Mouse (Mus musculus): ENCODE results near the gene Arnt2. TPM values are rescaled to one million over a fixed set of nuclear protein-coding genes. Genes with fewer than 3 reads are reported as not detected.
A peak's percentile ranks its signal among the peaks of the same experiment; 100 is the strongest.

Gene Arnt2
- polyA plus RNA-seq, 1 experiment from 2014 or later, result 48.8 TPM

GRCm38 (mm10) chr7:84273930-84274329 is 136.0 kb downstream of the Arnt2 start:
- 87% methylated on average over 6 of the region's 6 CpGs for WGBS
- Histone ChIP-seq H3K4me1 (replicated peaks) (no peaks in the 10 kb centered on the region; the same call in 1 of the 2 replicates), H3K4me3 (no peak overlapping the region), H3K9ac (no peak overlapping the region), H3K4me2 (no peak overlapping the region), H3K27me3 (no peaks in the 10 kb centered on the region), H3K27ac (replicated peaks) (no peak overlapping the region), H3K9me3 (no peaks in the 10 kb centered on the region), H3K36me3 (peaks cover 83% of the 10 kb centered on the region)
- ATAC-seq (ENCODE audit: low read depth), result no peak

GRCm38 (mm10) chr7:84272206-84272818 is 137.7 kb downstream of the Arnt2 start:
- Histone ChIP-seq H3K4me3 (no peak overlapping the region), H3K9ac (no peak overlapping the region), H3K36me3 (peaks cover 83% of the 10 kb centered on the region), H3K9me3 (no peaks in the 10 kb centered on the region), H3K4me1 (replicated peaks) (no peaks in the 10 kb centered on the region; the same call in 1 of the 2 replicates), H3K4me2 (no peak overlapping the region), H3K27me3 (no peaks in the 10 kb centered on the region), H3K27ac (replicated peaks) (no peak overlapping the region)
- peak; percentile 74 for ATAC-seq (ENCODE audit: low read depth)
- WGBS, result 32% methylated on average over 7 of the region's 7 CpGs

DNA sequence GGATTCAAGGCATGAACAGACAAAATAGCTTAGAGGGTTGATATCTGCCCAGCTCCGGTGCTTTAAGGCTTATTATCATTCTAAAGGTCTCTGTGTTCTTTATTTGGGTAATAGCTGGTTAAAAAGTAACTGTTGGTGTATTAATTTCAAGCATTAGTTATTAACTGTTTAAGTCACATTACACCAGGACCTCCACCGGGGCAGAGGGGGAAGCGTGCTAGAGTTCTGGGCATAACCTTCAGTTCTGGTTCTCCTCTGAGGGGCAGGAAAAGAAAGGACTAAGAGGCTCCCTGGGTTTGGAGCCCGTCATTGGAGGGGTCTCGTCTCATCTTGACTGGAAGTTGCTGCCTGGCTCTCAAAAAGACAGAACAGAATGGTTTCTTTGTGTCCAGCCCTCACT is 138.5 kb downstream of the Arnt2 start:
- no peaks in the 10 kb centered on the region for H3K27me3 ChIP-seq
- ATAC-seq (ENCODE audit: low read depth), result no peak
- H3K9me3 ChIP-seq, result no peaks in the 10 kb centered on the region
- no peak overlapping the region for H3K27ac ChIP-seq (replicated peaks)
- no peak overlapping the region for H3K4me2 ChIP-seq
- WGBS, result 94% methylated on average over 5 of the region's 5 CpGs
- H3K9ac ChIP-seq, result no peak overlapping the region
- H3K36me3 ChIP-seq, result peaks cover 83% of the 10 kb centered on the region
- no peaks in the 10 kb centered on the region; the same call in 1 of the 2 replicates for H3K4me1 ChIP-seq (replicated peaks)
- H3K4me3 ChIP-seq, result no peak overlapping the region

DNA sequence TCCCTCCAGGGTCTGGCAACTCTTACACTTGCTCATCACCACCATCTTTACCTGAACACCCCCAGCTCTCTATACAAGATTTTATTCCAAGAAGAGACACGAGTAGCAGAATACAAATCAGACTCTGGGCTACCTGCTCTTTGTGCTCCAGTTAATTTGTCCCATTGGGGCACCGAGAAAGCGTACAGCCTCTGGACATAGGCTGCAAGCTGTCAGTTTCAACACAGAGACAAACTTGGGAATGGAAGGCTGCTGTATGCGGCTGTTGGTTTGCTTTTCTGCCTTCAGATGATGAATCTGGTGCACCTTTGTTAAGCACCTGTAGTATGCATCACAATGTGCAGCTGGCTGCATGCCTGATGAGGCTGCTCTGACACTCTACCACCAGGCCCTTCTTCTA is 146.5 kb downstream of the Arnt2 start:
- H3K4me3 ChIP-seq, result no peak overlapping the region
- no peak overlapping the region for H3K27ac ChIP-seq (replicated peaks)
- ATAC-seq (ENCODE audit: low read depth), result no peak
- no peak overlapping the region for H3K4me2 ChIP-seq
- H3K27me3 ChIP-seq, result no peaks in the 10 kb centered on the region
- no peak overlapping the region for H3K9ac ChIP-seq
- 0 out of 2 replicates have a peak, but pooled peaks cover 6% of the 10 kb centered on the region for H3K4me1 ChIP-seq (replicated peaks)
- WGBS, result 88% methylated on average over 4 of the region's 4 CpGs
- H3K36me3 ChIP-seq, result peaks cover 90% of the 10 kb centered on the region
- no peaks in the 10 kb centered on the region for H3K9me3 ChIP-seq

DNA sequence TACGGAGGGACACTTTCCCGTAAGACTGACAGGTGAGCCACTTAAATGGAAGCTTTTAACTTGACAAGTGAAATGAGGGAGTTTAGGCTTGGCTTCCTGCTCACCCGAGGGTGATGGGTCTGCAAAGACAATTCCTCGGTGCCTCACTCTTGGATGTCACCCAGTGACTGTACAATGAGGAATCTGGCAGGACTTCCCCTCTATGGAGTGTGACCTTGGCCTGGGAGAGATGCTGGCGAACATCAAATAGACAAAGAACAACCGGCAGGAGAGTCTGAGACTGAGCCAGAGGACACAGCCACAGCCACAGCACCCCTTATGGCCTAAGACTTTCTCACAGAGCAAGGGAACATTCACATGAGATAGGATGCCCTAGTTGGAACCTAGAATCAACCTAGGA is 148.6 kb downstream of the Arnt2 start:
- WGBS, result 80% methylated on average over 6 of the region's 6 CpGs
- Histone ChIP-seq H3K9me3 (no peaks in the 10 kb centered on the region), H3K27me3 (no peaks in the 10 kb centered on the region), H3K4me1 (replicated peaks) (0 out of 2 replicates have a peak, but pooled peaks cover 6% of the 10 kb centered on the region), H3K4me3 (no peak overlapping the region), H3K4me2 (no peak overlapping the region), H3K27ac (replicated peaks) (no peak overlapping the region), H3K36me3 (peaks cover 84% of the 10 kb centered on the region), H3K9ac (no peak overlapping the region)
- ATAC-seq (ENCODE audit: low read depth), result no peak

DNA sequence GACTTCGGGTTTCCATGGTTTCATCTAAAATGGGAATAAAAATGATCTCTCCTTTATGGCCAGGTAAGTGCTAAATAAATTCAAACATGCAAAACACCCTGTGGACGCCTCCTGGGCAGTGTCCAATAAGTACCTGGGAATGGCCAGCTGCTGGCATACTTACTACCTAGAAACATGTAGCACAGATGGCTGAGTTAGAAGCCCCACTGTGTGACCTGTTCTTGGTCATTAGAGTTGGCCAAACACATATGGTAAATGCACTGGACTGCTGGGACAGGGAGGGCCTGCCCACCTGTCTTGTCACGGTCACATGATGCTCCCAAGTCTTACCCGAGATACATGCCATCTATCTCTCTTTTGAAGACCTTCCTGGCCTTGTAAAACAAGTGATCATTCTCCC is 149.6 kb downstream of the Arnt2 start:
- ATAC-seq (ENCODE audit: low read depth), result no peak
- Histone ChIP-seq H3K4me1 (replicated peaks) (0 out of 2 replicates have a peak, but pooled peaks cover 6% of the 10 kb centered on the region), H3K9ac (no peak overlapping the region), H3K9me3 (no peaks in the 10 kb centered on the region), H3K27me3 (no peaks in the 10 kb centered on the region), H3K27ac (replicated peaks) (no peak overlapping the region), H3K36me3 (peaks cover 82% of the 10 kb centered on the region), H3K4me3 (no peak overlapping the region), H3K4me2 (no peak overlapping the region)
- WGBS, result 86% methylated on average over 4 of the region's 4 CpGs

DNA sequence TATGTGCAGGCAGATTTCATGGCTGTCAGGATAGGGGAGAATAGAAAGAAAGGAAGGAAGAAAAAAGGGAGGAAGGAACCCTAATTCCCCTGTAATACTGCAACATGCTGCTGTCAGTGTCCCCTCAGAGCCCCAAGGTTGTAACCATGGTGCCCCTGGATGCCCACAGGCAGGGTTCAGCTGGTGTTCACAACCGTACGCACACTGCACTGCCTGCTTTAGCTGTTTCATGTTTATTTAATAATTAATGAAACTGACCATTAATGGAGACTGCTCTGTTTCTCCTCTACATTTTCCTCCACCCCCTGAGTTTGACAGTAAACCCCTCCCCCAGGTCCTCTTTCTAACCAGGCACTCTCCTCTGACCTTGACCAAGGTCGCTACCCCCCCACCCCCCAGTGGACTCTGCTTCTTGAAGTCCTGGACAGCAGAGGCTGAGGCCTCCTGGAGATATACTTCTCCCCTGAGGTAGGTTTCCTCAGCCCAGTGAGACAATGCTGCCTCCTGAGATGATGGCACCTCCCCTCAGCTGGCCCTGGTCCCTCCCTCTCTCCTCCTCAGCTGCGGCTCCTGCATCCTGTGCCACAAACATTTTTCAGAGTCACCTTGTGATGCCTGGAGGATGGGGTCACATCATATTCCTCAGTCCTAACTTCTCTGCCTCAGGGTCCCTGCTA is 150.5 kb downstream of the Arnt2 start:
- H3K27me3 ChIP-seq, result no peaks in the 10 kb centered on the region
- ATAC-seq (ENCODE audit: low read depth), result no peak
- H3K9ac ChIP-seq, result no peak overlapping the region
- 66% methylated on average over 4 of the region's 4 CpGs for WGBS
- H3K4me3 ChIP-seq, result no peak overlapping the region
- no peaks in the 10 kb centered on the region for H3K9me3 ChIP-seq
- H3K4me2 ChIP-seq, result no peak overlapping the region
- H3K4me1 ChIP-seq (replicated peaks), result 0 out of 2 replicates have a peak, but pooled peaks cover 6% of the 10 kb centered on the region
- H3K36me3 ChIP-seq, result peaks cover 82% of the 10 kb centered on the region
- no peak overlapping the region for H3K27ac ChIP-seq (replicated peaks)

DNA sequence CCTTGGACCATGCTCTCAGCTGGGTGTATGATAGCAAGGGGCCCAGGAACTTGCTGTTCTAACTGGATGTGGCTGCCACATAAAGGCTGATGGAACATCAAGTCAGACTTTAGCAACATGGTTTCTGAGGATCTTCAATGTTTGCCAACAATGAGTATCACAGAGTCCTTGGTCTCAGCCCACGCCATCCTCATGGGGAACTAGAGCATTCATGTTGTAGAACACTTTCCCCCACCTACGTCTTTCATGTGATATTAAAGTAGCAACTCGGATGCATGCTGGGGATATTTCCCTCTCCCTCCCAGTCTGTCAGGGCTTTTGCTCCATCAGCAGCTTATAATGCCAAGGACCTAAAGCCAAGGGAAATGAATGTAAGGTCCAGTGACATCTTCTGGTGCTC is 153.3 kb downstream of the Arnt2 start:
- no peaks in the 10 kb centered on the region for H3K9me3 ChIP-seq
- H3K27me3 ChIP-seq, result no peaks in the 10 kb centered on the region
- H3K36me3 ChIP-seq, result peaks cover 77% of the 10 kb centered on the region
- H3K4me2 ChIP-seq, result no peak overlapping the region
- H3K27ac ChIP-seq (replicated peaks), result no peak overlapping the region
- WGBS, result 95% methylated on average over 3 of the region's 3 CpGs
- H3K4me3 ChIP-seq, result no peak overlapping the region
- no peak overlapping the region for H3K9ac ChIP-seq
- no peak for ATAC-seq (ENCODE audit: low read depth)
- H3K4me1 ChIP-seq (replicated peaks), result 0 out of 2 replicates have a peak, but pooled peaks cover 6% of the 10 kb centered on the region

- peaks cover 77% of the 10 kb centered on the region for H3K36me3 ChIP-seq
- 0 out of 2 replicates have a peak, but pooled peaks cover 6% of the 10 kb centered on the region for H3K4me1 ChIP-seq (replicated peaks)
- no peak overlapping the region for H3K4me2 ChIP-seq
- no peak overlapping the region for H3K4me3 ChIP-seq
- no peak for ATAC-seq (ENCODE audit: low read depth)
- H3K27ac ChIP-seq (replicated peaks), result no peak overlapping the region
- H3K9me3 ChIP-seq, result no peaks in the 10 kb centered on the region
- no peaks in the 10 kb centered on the region for H3K27me3 ChIP-seq
- WGBS, result 46% methylated on average over 1 of the region's 1 CpGs
- H3K9ac ChIP-seq, result no peak overlapping the region
Observed at GRCm38 (mm10) chr7:84256245-84256644, 153.7 kb downstream of the Arnt2 start.

- H3K27me3 ChIP-seq, result no peaks in the 10 kb centered on the region
- no peak overlapping the region for H3K9ac ChIP-seq
- no peaks in the 10 kb centered on the region for H3K9me3 ChIP-seq
- H3K36me3 ChIP-seq, result peaks cover 77% of the 10 kb centered on the region
- 0 out of 2 replicates have a peak, but pooled peaks cover 5% of the 10 kb centered on the region for H3K4me1 ChIP-seq (replicated peaks)
- H3K27ac ChIP-seq (replicated peaks), result no peak overlapping the region
- no peak for ATAC-seq (ENCODE audit: low read depth)
- H3K4me2 ChIP-seq, result no peak overlapping the region
- 83% methylated on average over 8 of the region's 8 CpGs for WGBS
- no peak overlapping the region for H3K4me3 ChIP-seq
Observed at GRCm38 (mm10) chr7:84254916-84255315, 155.1 kb downstream of the Arnt2 start.

- Histone ChIP-seq H3K4me1 (replicated peaks) (no peaks in the 10 kb centered on the region), H3K4me3 (no peak overlapping the region), H3K9ac (no peak overlapping the region), H3K4me2 (no peak overlapping the region), H3K27me3 (no peaks in the 10 kb centered on the region), H3K9me3 (no peaks in the 10 kb centered on the region), H3K36me3 (peaks cover 79% of the 10 kb centered on the region), H3K27ac (replicated peaks) (no peak overlapping the region)
- 76% methylated on average over 3 of the region's 3 CpGs for WGBS
- ATAC-seq (ENCODE audit: low read depth), result no peak; the same call in 1 of the 2 replicates
Observed at GRCm38 (mm10) chr7:84254311-84254710, 155.7 kb downstream of the Arnt2 start.

- Histone ChIP-seq H3K9ac (no peak overlapping the region), H3K36me3 (peaks cover 81% of the 10 kb centered on the region), H3K4me1 (replicated peaks) (no peaks in the 10 kb centered on the region), H3K4me2 (no peak overlapping the region), H3K9me3 (no peaks in the 10 kb centered on the region), H3K27ac (replicated peaks) (no peak overlapping the region), H3K4me3 (no peak overlapping the region), H3K27me3 (no peaks in the 10 kb centered on the region)
- ATAC-seq (ENCODE audit: low read depth), result no peak
- WGBS, result 97% methylated on average over 2 of the region's 2 CpGs
Observed at GRCm38 (mm10) chr7:84251667-84252066, 158.3 kb downstream of the Arnt2 start.

All from neural tube, embryonic 13.5 days (tissue).